Mouse (Mus musculus) MEL (cell line): ENCODE results near the gene Sema3b.

Source experiments
- CTCF ChIP-seq, 3 experiments: IDR thresholded peaks in 2 of 3; conservative IDR thresholded peaks in 1 of 3; 2 replicates each; pipeline ENCODE4 v1.5.1; 2011 to 2012; ENCODE audit warnings: low read length in 3 of 3, low read depth in 2 of 3, mild to moderate bottlenecking in 2 of 3, improper control_type of control experiment in 1 of 3, inconsistent platforms in 1 of 3, mixed read lengths in 1 of 3, moderate library complexity in 1 of 3; ENCODE audit not compliant: control insufficient read depth in 1 of 3, insufficient read depth in 1 of 3, poor library complexity in 1 of 3, severe bottlenecking in 1 of 3
- ELF1 ChIP-seq: IDR thresholded peaks from 2 replicates; pipeline ENCODE4 v1.6.1; 2014; ENCODE audit warnings: low read depth, mild to moderate bottlenecking, inconsistent platforms, low read length, improper control_type of control experiment, moderate library complexity
- EP300 ChIP-seq, 2 experiments: IDR thresholded peaks; 2 replicates each; pipeline ENCODE4 v1.6.1; 2011; ENCODE audit warnings: improper control_type of control experiment in 2 of 2, low read length in 2 of 2, low read depth in 1 of 2, mild to moderate bottlenecking in 1 of 2
- GATA1 ChIP-seq: IDR thresholded peaks from 2 replicates; pipeline ENCODE4 v1.6.1; 2011; ENCODE audit warnings: low read depth, low read length, improper control_type of control experiment
- HCFC1 ChIP-seq: IDR thresholded peaks from 2 replicates; pipeline ENCODE4 v1.6.1; 2012; ENCODE audit warnings: low read depth, mild to moderate bottlenecking, inconsistent platforms, low read length, improper control_type of control experiment, moderate library complexity
- KAT2A ChIP-seq: conservative IDR thresholded peaks from 2 replicates; pipeline ENCODE4 v1.6.1; 2012; ENCODE audit warnings: low read depth, low read length, improper control_type of control experiment, inconsistent platforms
- POLR2A ChIP-seq, 2 experiments: IDR thresholded peaks; 2 replicates each; pipeline ENCODE4 v1.6.1; 2011 to 2012; ENCODE audit warnings: low read length in 2 of 2, mild to moderate bottlenecking in 2 of 2, control low read depth in 1 of 2, improper control_type of control experiment in 1 of 2, low read depth in 1 of 2, moderate library complexity in 1 of 2; ENCODE audit not compliant: control insufficient read depth in 1 of 2, insufficient read depth in 1 of 2, poor library complexity in 1 of 2
- USF1 ChIP-seq: IDR thresholded peaks from 2 replicates; pipeline ENCODE4 v1.6.1; 2014; ENCODE audit warnings: low read depth, mild to moderate bottlenecking, inconsistent platforms, low read length, improper control_type of control experiment, moderate library complexity

DNA sequence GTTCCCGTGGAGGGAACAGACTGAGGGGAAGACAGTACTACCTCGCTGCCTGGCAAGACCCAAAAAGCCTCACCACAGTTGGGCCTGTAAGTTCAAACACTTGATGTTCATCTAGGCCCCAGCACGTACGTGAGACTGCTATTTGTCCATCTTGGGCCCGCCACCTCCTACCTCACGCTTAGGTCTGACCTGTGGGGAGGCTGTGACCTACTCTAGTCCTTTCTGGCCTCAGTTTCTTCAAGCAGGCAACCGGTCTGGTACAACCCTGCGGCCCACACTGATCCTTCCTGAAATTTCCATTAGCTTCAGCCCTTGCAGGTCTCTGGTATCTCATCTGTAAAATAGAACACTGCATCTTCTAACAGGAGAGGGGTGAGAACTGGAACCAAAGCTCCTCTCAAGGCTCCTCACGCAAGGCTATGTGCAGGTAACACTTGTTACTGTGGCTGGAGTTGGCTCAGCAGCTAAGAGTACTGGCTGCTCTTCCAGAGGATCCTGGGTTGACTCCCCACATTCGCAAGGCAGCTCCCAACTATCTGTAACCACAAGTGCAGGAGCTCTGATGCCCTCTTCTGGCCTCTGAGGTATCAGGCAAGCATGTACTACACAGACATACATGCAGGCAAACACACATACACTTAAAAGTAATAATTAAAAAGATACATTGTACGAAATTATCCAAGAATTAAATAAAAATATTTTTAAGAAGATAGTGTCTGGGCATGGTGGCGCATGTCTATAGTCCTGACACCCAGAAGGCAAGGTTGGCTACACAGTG lies 16.5 kb upstream of the Sema3b start:
- TF ChIP-seq CTCF (IDR thresholded peaks at IDR 0.05 in 2 of 3, conservative IDR thresholded peaks at IDR 0.05 in 1 of 3; ENCODE audit: control insufficient read depth in 1 of 3, insufficient read depth in 1 of 3, low read depth in 2 of 3, low read length in 3 of 3, poor library complexity in 1 of 3, severe bottlenecking in 1 of 3) = peak; percentile 11 to 38 (median 36); a peak in 4 of 6 replicates
- no peak for TF ChIP-seq EP300 (IDR thresholded peaks at IDR 0.05; ENCODE audit: low read depth in 1 of 2, low read length in 2 of 2)
- no peak for TF ChIP-seq POLR2A (IDR thresholded peaks at IDR 0.05; ENCODE audit: control insufficient read depth in 1 of 2, insufficient read depth in 1 of 2, low read depth in 1 of 2, low read length in 2 of 2, poor library complexity in 1 of 2)
- no peak for TF ChIP-seq USF1
- no peak for TF ChIP-seq HCFC1
- TF ChIP-seq ELF1 = no peak
- no peak for TF ChIP-seq GATA1
- no peak for TF ChIP-seq KAT2A
